In the genomic region with DNA sequence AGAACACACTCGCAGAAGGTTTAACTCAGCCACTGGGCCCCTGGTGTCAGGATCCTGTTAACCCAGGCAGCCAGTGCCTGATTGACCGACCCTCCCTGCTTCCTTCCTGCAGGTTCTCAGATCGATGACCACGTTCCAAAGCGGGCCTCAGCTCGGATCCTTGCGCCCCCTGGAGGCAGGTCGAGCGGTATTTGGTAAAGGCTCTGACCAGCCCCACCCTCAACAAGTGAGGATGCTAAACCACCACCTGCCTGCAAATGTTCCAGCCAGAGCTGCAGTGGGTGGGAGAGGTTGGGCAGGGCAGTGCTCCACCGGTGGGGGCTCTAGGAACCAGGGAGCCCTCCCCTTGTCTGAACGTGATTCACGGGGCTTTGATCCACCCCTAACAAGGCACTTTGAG, we compare ENCODE assay signal across 9 mouse cellular contexts. TPM values are rescaled to one million over a fixed set of nuclear protein-coding genes. Genes with fewer than 3 reads are reported as not detected.
DNase-seq lines count a peak whose midpoint lies in the region; ATAC-seq and TF ChIP-seq lines count a peak whose summit lies in the region.
"Had no signal": no experiment of that assay in that cellular context is flagged by ENCODE, and none has a peak within 500 bp of the region (broad histone marks: within the 10 kb centered on the region; RNA-seq: fewer than 3 reads in every experiment).

No protein-coding gene starts in this region.

- no peak overlapping the region for H3K9ac ChIP-seq in hindbrain, postnatal 0 days (replicated peaks; ENCODE audit: low read length)

- H3K36me3 ChIP-seq in hindbrain, postnatal 0 days (ENCODE audit: insufficient read depth, low read length) = peaks cover 43% of the 10 kb centered on the region

- intact Hi-C loops in left cerebral cortex, postnatal 10 days (cut with DNase I) = loop anchor here (5.0 kb wide), 1 partner anchor 84 kb away; the partner anchor contains the start of gene Dpysl5

- no peaks in the 10 kb centered on the region for H3K27me3 ChIP-seq in hindbrain, postnatal 0 days (ENCODE audit: insufficient read depth, low read length)

- DNase-seq in WW6 (ENCODE audit: low read depth, low spot score) = peak; percentile 49
- peak; percentile 88 to 94 for DNase-seq in cerebellum, postnatal 25 days
- DNase-seq in gastrocnemius, adult 8-10 months (ENCODE audit: low spot score in 2 of 2) = peak; percentile 67 to 68
- peak; percentile 89 for DNase-seq in hindbrain, postnatal 0 days (ENCODE audit: low spot score)
- peak; percentile 60 to 87 for DNase-seq in left cerebral cortex, postnatal 10 days (ENCODE audit: extremely low spot score in 1 of 2, low spot score in 2 of 2)
- DNase-seq in mesoderm, embryonic 11.5 days (ENCODE audit: low read depth, low spot score) = peak; percentile 83
- peak; percentile 29 for DNase-seq in skeletal muscle tissue, adult 2 months (ENCODE audit: low read depth, low spot score)

- TF ChIP-seq CTCF in hindbrain, postnatal 0 days (IDR thresholded peaks at IDR 0.05; ENCODE audit: low read depth) = peak; percentile 91

- ATAC-seq in hindbrain, postnatal 0 days = peak; percentile 76
- no peak for ATAC-seq in activated CD4-positive, CD25-positive, alpha-beta regulatory T cell, adult 4 months

- H3K4me3 ChIP-seq in hindbrain, postnatal 0 days (ENCODE audit: low read length) = no peak overlapping the region

- no peaks in the 10 kb centered on the region for H3K4me1 ChIP-seq in hindbrain, postnatal 0 days (ENCODE audit: insufficient read depth, low read length)

- H3K9me3 ChIP-seq in hindbrain, postnatal 0 days (ENCODE audit: low read length) = no peaks in the 10 kb centered on the region

- H3K4me2 ChIP-seq in hindbrain, postnatal 0 days (ENCODE audit: low read depth, low read length) = no peak overlapping the region

- WGBS in hindbrain, postnatal 0 days = 14% methylated on average over 12 of the region's 12 CpGs

- H3K27ac ChIP-seq in hindbrain, postnatal 0 days = no peak overlapping the region
- H3K27ac ChIP-seq: macrophage had no signal

RNA-seq across cellular contexts. Expression of gene Mapre3, which starts 18.3 kb away (rescaled TPM):
- total RNA-seq in gastrocnemius, adult 8-10 months (2022) = 100 to 1,000 TPM in 1 of 4 experiments, 10 to 100 TPM in 3; 88.7 to 101 (median 92.6) TPM
- total RNA-seq in hindbrain, postnatal 0 days (2014; rRNA removed) = 51.7 and 55.8 TPM in 2 replicates
- 134 and 137 TPM in 2 replicates for polyA plus RNA-seq in hindbrain, postnatal 0 days (2015; fragmentation: Nextera tagmentation; extraction: Ambion mirVana)
- 100 to 1,000 TPM; 191 to 193 TPM for total RNA-seq in left cerebral cortex, postnatal 10 days (2021)
- polyA plus RNA-seq in activated CD4-positive, CD25-positive, alpha-beta regulatory T cell, adult 4 months (2017; shearing (Covaris generic)) = 1 to 10 TPM; 2.5 to 2.7 TPM

Comparison
In these comparisons a context has a peak if more than half of its experiments do, and no peak if none do; other contexts are left out.
1. DNase-seq: peak in every context shown above with its lines; median percentile 91 in cerebellum, postnatal 25 days; 89 in hindbrain, postnatal 0 days; 83 in mesoderm, embryonic 11.5 days; 74 in left cerebral cortex, postnatal 10 days; 68 in gastrocnemius, adult 8-10 months; 49 in WW6; 29 in skeletal muscle tissue, adult 2 months.